Mouse (Mus musculus): ENCODE measurements at regions not wholly inside any gene's neighbourhood (a gene's known extent, or its start where the extent isn't known, plus 50 kb on each side); places are given as distances from the start of the nearest gene placed in this dataset.

- DNase-seq = no peak
These were observed 253.1 kb upstream of the Xylt1 start for GRCm38 (mm10) chr7:117127728-117128127.

GRCm38 (mm10) chr7:117134869-117135268, 245.9 kb upstream of the Xylt1 start:
- DNase-seq = no peak

- no peak for DNase-seq
These were observed 242.1 kb upstream of the Xylt1 start for GRCm38 (mm10) chr7:117138681-117139080.

- DNase-seq = peak; percentile 70
These were observed 241.4 kb upstream of the Xylt1 start for GRCm38 (mm10) chr7:117139245-117139970.

GRCm38 (mm10) chr7:117139971-117140247, 240.9 kb upstream of the Xylt1 start:
- DNase-seq = no peak

GRCm38 (mm10) chr7:117146809-117147208, 234.0 kb upstream of the Xylt1 start:
- no peak for DNase-seq

GRCm38 (mm10) chr7:117150355-117150754, 230.4 kb upstream of the Xylt1 start:
- DNase-seq = no peak

- DNase-seq = no peak
These were observed 226.8 kb upstream of the Xylt1 start for GRCm38 (mm10) chr7:117153826-117154550.

- DNase-seq = no peak
These were observed 219.4 kb upstream of the Xylt1 start for GRCm38 (mm10) chr7:117161193-117161908.

- no peak for DNase-seq
These were observed 205.9 kb upstream of the Xylt1 start for GRCm38 (mm10) chr7:117174811-117175422.

GRCm38 (mm10) chr7:117184011-117184410, 196.8 kb upstream of the Xylt1 start:
- DNase-seq = no peak

- DNase-seq = no peak
These were observed 194.9 kb upstream of the Xylt1 start for GRCm38 (mm10) chr7:117185891-117186290.

GRCm38 (mm10) chr7:117196611-117197010, 184.2 kb upstream of the Xylt1 start:
- DNase-seq = no peak

- no peak for DNase-seq
These were observed 154.5 kb upstream of the Xylt1 start for GRCm38 (mm10) chr7:117226294-117226693.

GRCm38 (mm10) chr7:117229619-117230018, 151.2 kb upstream of the Xylt1 start:
- DNase-seq = no peak

GRCm38 (mm10) chr7:117256819-117257218, 124.0 kb upstream of the Xylt1 start:
- no peak for DNase-seq

- no peak for DNase-seq
These were observed 122.2 kb upstream of the Xylt1 start for GRCm38 (mm10) chr7:117258557-117258956.

- DNase-seq = no peak
These were observed 121.6 kb upstream of the Xylt1 start for GRCm38 (mm10) chr7:117259151-117259550.

- no peak for DNase-seq
These were observed 121.0 kb upstream of the Xylt1 start for GRCm38 (mm10) chr7:117259674-117260294.

- DNase-seq = no peak
These were observed 120.2 kb upstream of the Xylt1 start for GRCm38 (mm10) chr7:117260596-117260995.

GRCm38 (mm10) chr7:117263126-117263525, 117.7 kb upstream of the Xylt1 start:
- no peak for DNase-seq

- DNase-seq = no peak
These were observed 116.4 kb upstream of the Xylt1 start for GRCm38 (mm10) chr7:117264341-117264740.

GRCm38 (mm10) chr7:117268096-117268495, 112.7 kb upstream of the Xylt1 start:
- no peak for DNase-seq

All from heart, postnatal 4 days (tissue).